Mouse (Mus musculus): ENCODE results near the gene Ccdc27.

GRCm38 (mm10) chr4:154089205-154089604 is 46.7 kb upstream of the Ccdc27 start:
- TF ChIP-seq POLR2A (IDR thresholded peaks at IDR 0.05; ENCODE audit: control insufficient read depth, low read depth, low read length) = no peak
- no peak for TF ChIP-seq CTCF (IDR thresholded peaks at IDR 0.05; ENCODE audit: control insufficient read depth, insufficient read depth, insufficient replicate concordance, low read depth, low read length)
